Mouse (Mus musculus) stomach, postnatal 0 days (tissue): Measurements from ENCODE around the gene Gata1.

ENCODE experiments used
- CTCF ChIP-seq: IDR thresholded peaks from 2 replicates; pipeline ENCODE4 v1.5.1; 2016; ENCODE audit warnings: antibody characterized with exemption, low read depth, mild to moderate bottlenecking, moderate library complexity
- EP300 ChIP-seq: optimal IDR thresholded peaks from 2 replicates; pipeline ENCODE3; 2016; ENCODE audit warnings: antibody characterized with exemption

- TF ChIP-seq CTCF (no peak), EP300 (no peak)
Observed at GRCm38 (mm10) chrX:8002971-8003370, 25.1 kb upstream of the Gata1 start.
